Mouse (Mus musculus) olfactory bulb, adult 2 months (tissue): ENCODE measurements at regions not wholly inside any gene's neighbourhood (a gene's known extent, or its start where the extent isn't known, plus 50 kb on each side); places are given as distances from the start of the nearest gene placed in this dataset.

Experiments
- H3K27ac ChIP-seq: fragments of 200-500 bp; 2 replicates; pipeline ENCODE4 v1.5.1; 2012; ENCODE audit warnings: low read depth, low read length; ENCODE audit not compliant: insufficient read depth
- H3K4me1 ChIP-seq: fragments of 200-500 bp; 2 replicates; pipeline ENCODE4 v1.6.1; 2012; ENCODE audit warnings: low read length; ENCODE audit not compliant: control insufficient read depth, insufficient read depth
- H3K4me3 ChIP-seq: fragments of 200-500 bp; 2 replicates; pipeline ENCODE4 v1.5.1; 2012; ENCODE audit warnings: mild to moderate bottlenecking, low read depth, low read length, moderate library complexity; ENCODE audit not compliant: insufficient read depth
- CTCF ChIP-seq: fragments of 200-500 bp; IDR thresholded peaks from 2 replicates; pipeline ENCODE4 v1.5.1; 2012; ENCODE audit warnings: low read depth, mild to moderate bottlenecking, low read length, moderate library complexity; ENCODE audit not compliant: insufficient read depth
- POLR2A ChIP-seq: fragments of 200-500 bp; IDR thresholded peaks from 2 replicates; pipeline ENCODE4 v1.6.1; 2012; ENCODE audit warnings: mild to moderate bottlenecking, low read depth, low read length, moderate library complexity; ENCODE audit not compliant: insufficient read depth
- WGBS: fragments of 180-500 bp; shearing (Covaris S2); methylation state at CpG from one replicate; pipeline ENCODE4 v1.1.7; 2018; 5-methylcytosine and 5-hydroxymethylcytosine counted together

DNA sequence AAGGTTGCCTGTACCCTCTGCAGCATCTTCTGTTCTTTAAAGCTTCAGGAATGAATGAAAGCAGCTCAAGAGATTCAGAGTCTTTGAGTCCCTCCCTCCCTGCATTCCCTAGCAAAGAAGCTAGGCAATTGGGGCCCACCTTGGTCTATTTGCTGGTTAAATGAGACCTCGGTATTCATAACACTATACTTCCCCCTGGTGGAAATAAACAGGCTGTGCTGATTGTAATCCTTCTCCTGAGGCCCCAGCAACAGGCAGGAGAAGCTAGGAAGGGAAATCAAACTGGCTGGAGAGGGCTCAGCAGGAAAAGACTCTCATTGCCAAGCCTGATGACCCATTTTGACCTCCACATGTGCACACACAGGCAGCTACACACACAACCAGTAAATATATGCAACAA, 137.1 kb downstream of the Sh3bp4 start:
- WGBS, result 3% methylated on average over 1 of the region's 1 CpGs
- Histone ChIP-seq H3K4me3 (no peak overlapping the region), H3K27ac (no peak overlapping the region), H3K4me1 (no peaks in the 10 kb centered on the region)
- no peak for TF ChIP-seq CTCF
- TF ChIP-seq POLR2A, result no peak

DNA sequence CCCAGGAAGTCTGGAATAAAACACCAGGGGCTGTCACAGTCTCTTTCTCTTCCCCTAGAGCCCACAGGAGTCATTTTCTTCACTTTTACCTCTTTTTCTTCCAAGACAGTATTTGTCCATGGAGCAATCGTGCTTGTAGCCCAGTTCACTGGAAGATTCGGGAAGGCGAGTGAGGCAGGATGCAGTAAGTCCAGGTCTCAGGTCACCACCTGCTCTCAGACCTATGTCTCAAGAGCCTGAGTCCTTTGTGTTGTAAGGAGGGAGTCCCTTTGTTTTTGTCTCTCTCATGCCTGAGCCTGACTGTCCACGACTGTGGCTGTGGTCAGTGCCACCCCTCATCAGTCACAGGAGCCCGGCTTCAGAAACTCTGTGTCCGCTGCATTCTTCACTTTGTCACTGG, 140.9 kb downstream of the Sh3bp4 start:
- WGBS, result 78% methylated on average over 6 of the region's 6 CpGs
- H3K4me3 ChIP-seq, result no peak overlapping the region
- no peaks in the 10 kb centered on the region for H3K4me1 ChIP-seq
- TF ChIP-seq POLR2A (no peak), CTCF (no peak)
- no peak overlapping the region for H3K27ac ChIP-seq

DNA sequence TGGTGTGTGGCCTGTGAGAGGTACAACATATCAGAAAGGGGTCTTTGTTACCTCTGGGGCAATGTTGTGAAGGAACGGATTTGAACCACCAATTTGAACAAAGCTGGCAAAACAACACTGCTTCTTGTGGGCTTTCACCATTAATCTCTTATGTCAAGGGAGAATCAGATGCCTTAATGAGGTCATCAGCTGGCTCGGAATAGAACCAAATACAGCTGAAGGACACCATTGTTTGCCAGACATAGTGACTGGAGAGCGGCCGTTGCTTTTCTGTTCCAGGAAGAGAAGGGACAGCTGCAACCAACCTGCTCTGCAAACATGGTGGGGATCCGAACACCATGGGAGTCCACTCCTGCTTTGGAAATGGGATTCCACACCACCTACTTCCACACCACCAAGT, 158.2 kb downstream of the Sh3bp4 start:
- H3K4me3 ChIP-seq, result no peak overlapping the region
- no peaks in the 10 kb centered on the region for H3K4me1 ChIP-seq
- WGBS, result 63% methylated on average over 5 of the region's 5 CpGs
- TF ChIP-seq POLR2A, result no peak
- H3K27ac ChIP-seq, result no peak overlapping the region

DNA sequence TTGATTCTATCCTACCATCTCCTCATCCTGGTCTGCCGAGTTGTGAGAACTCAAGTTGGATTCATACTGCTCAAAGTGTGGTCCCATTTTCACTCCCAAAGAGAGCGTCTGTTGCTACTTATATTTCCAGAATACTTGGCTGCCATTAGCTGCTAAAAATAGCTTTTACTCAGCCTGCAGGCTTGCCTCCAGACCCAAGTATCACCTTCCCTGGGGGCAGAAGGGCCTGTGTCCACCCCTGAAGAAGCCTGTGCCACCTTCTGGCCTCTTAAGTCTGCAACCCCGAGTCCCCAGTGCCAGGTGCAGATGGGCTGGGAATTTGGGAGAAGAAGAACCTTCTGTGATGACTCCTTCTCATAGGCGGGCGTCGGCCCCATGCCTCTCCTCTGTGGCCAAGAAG, 161.5 kb downstream of the Sh3bp4 start:
- Histone ChIP-seq H3K27ac (no peak overlapping the region), H3K4me1 (peaks cover 3% of the 10 kb centered on the region; the same call in 1 of the 2 replicates), H3K4me3 (no peak overlapping the region)
- WGBS, result 88% methylated on average over 6 of the region's 6 CpGs
- no peak for TF ChIP-seq POLR2A
- TF ChIP-seq CTCF, result no peak

DNA sequence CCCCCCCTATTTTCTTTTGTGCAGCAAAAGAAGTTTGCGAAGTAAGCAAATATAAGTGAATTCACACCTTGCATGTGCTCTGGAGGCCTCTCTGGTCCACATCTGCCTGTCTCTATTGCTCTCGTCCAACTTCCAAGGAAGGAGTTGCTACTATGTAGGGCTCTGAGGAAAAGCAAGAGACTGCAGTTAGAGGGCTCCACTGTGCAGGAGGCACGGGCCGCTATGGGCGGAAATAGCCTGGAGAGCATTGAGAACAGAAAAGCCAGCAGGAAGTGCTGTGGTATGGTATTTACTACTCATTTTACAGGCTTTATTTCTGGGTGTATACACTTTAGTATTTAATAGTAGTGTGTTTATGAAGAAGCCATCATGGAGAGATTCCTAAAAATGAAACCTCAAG, 162.2 kb downstream of the Sh3bp4 start:
- no peak overlapping the region for H3K4me3 ChIP-seq
- peaks cover 3% of the 10 kb centered on the region; the same call in 1 of the 2 replicates for H3K4me1 ChIP-seq
- H3K27ac ChIP-seq, result no peak overlapping the region
- TF ChIP-seq POLR2A (no peak), CTCF (no peak)
- 70% methylated on average over 5 of the region's 5 CpGs for WGBS

DNA sequence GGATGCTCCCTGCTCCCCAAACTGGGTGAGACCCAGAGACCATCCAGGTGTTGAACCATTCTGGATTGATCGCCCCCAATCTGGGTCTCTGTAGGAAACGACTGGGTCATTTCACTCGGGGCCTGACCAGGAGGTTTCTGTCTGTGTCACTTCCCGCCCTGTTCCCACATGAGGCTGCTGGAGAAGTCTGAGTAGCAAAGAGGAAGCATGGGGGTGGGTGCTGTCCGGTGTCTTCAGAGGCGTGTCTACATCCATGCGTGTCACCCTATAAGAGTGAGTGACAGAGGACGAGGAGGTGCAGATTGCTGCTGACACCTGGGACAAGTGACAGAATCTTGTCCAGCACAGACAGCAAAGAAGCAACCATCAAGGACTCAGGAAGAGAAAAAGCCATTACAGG, 164.7 kb downstream of the Sh3bp4 start:
- TF ChIP-seq CTCF, result no peak
- WGBS, result 71% methylated on average over 8 of the region's 8 CpGs
- no peak overlapping the region for H3K4me3 ChIP-seq

DNA sequence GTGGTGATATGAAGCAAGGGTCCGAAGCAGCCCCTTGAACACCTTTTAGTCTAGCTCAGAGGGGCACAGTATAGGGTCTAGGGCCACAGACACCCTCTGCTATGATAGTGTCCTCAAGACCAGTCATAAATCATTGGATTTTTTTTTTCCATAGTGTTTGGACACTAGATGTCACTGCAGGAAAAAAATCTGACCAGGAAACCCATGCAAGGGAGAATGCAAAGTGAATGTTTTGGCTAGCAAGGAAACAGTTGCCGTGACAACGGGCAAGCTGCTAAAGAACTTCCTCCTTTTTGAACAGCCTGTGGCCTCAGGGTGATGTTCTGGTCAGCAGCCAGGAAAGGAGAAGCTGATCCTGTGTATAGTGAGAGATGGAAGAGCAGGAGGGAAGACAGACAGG, 165.1 kb downstream of the Sh3bp4 start:
- H3K4me1 ChIP-seq, result peaks cover 3% of the 10 kb centered on the region; the same call in 1 of the 2 replicates
- TF ChIP-seq POLR2A (no peak), CTCF (no peak)
- WGBS, result 29% methylated on average over 3 of the region's 3 CpGs
- H3K4me3 ChIP-seq, result no peak overlapping the region
- no peak overlapping the region for H3K27ac ChIP-seq

More for the DNA sequence above, 164.7 kb downstream of the Sh3bp4 start:
- Histone ChIP-seq H3K4me1 (peaks cover 3% of the 10 kb centered on the region; the same call in 1 of the 2 replicates), H3K27ac (no peak overlapping the region)

DNA sequence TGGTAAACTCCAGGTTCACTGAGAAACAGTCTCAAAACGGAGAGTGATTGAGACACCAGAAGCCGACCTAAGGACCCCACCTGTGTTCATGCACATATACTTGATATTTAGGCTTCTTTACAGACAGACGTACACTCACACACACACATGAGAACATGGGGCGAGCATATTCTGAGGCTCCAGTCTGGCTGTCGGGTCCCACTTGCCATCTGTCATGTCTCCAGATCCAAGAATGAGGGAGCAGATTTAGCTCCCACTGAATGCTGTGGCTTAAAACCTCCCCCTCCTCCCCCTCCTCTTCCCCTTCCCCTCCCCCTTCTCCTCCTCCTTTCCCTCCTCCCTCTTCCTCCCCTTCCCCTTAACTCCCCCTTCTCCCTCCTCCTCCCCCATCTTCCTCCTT, 167.5 kb downstream of the Sh3bp4 start:
- WGBS, result 82% methylated on average over 5 of the region's 5 CpGs
- no peak overlapping the region for H3K4me3 ChIP-seq
- peaks cover 3% of the 10 kb centered on the region; the same call in 1 of the 2 replicates for H3K4me1 ChIP-seq
- TF ChIP-seq CTCF (no peak), POLR2A (no peak)
- no peak overlapping the region for H3K27ac ChIP-seq

DNA sequence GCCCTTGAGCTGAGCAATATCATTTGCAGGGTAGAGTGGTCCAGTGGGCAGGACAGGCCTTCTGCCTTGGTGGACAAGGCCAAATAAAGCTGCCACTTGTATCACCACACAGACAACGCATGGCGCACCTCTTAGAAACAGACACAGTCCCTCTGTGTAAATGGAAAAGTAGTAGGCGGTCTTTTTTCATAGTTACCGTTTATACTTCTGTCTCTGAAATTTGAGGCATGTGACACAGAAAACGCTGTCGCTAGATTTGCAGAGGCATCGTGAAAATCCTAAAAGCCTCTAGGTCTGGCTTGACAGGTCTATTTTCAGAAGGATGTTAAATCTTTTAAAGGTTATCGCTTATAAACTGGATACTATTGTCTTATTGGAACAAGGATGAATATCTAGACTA, 174.4 kb downstream of the Sh3bp4 start:
- Histone ChIP-seq H3K27ac (no peak overlapping the region), H3K4me3 (no peak overlapping the region), H3K4me1 (peaks cover 5% of the 10 kb centered on the region; the same call in 1 of the 2 replicates)
- WGBS, result 86% methylated on average over 8 of the region's 8 CpGs
- TF ChIP-seq POLR2A, result no peak
- TF ChIP-seq CTCF, result no peak
